Mouse (Mus musculus) kidney, adult 2 months (tissue): Measurements from ENCODE around the gene Map2k7. TPM values are rescaled to one million over a fixed set of nuclear protein-coding genes. Genes with fewer than 3 reads are reported as not detected.
A peak's percentile ranks its signal among the peaks of the same experiment; 100 is the strongest.

ENCODE experiments used
- DNase-seq: peaks from one replicate; pipeline ENCODE4 v3.0.0; 2021
- H3K27ac ChIP-seq: fragments of 200-500 bp; 2 replicates; pipeline ENCODE4 v1.5.1; 2012; ENCODE audit warnings: low read depth, low read length, control low read depth, inconsistent platforms; ENCODE audit not compliant: insufficient read depth
- H3K27me3 ChIP-seq: fragments of 200-500 bp; replicated peaks from 2 replicates; pipeline ENCODE4 v1.6.1; 2012; ENCODE audit warnings: mild to moderate bottlenecking, moderate library complexity, low read length, inconsistent platforms; ENCODE audit not compliant: control insufficient read depth, insufficient read depth
- H3K36me3 ChIP-seq: fragments of 200-500 bp; 2 replicates; pipeline ENCODE4 v1.6.1; 2012; ENCODE audit warnings: mild to moderate bottlenecking, moderate library complexity, low read length, inconsistent platforms; ENCODE audit not compliant: control insufficient read depth, insufficient read depth
- H3K4me1 ChIP-seq: fragments of 200-500 bp; 2 replicates; pipeline ENCODE4 v1.6.1; 2011; ENCODE audit warnings: low read length; ENCODE audit not compliant: control insufficient read depth, insufficient read depth
- H3K4me3 ChIP-seq: fragments of 200-500 bp; 2 replicates; pipeline ENCODE4 v1.5.1; 2011; ENCODE audit warnings: mild to moderate bottlenecking, low read depth, low read length, control low read depth; ENCODE audit not compliant: insufficient read depth
- CTCF ChIP-seq: fragments of 200-500 bp; conservative IDR thresholded peaks from 2 replicates; pipeline ENCODE4 v1.5.1; 2011; ENCODE audit warnings: low read depth, mild to moderate bottlenecking, control low read depth, low read length, moderate library complexity, mixed read lengths; ENCODE audit not compliant: insufficient read depth, insufficient read length
- POLR2A ChIP-seq: fragments of 200-500 bp; IDR thresholded peaks from one replicate; pipeline ENCODE4 v1.6.1; 2011; ENCODE audit warnings: low read depth, low read length, control low read depth
- WGBS: fragments of 180-500 bp; shearing (Covaris S2); methylation state at CpG from one replicate; pipeline ENCODE4 v1.1.7; 2018; 5-methylcytosine and 5-hydroxymethylcytosine counted together
- polyA plus RNA-seq: library from polyadenylated mRNA; depleted of rRNA; stranded (reverse); fragments of >200 nt; gene quantifications from 2 replicates; pipeline ENCODE4 v1.2.3, GENCODE M21; 2012

The Map2k7 gene
- polyA plus RNA-seq, 1 experiment: 32.2 TPM

- WGBS: 10% methylated on average over 32 of the region's 33 CpGs
- no peak within 1 kb of the TSS for H3K27ac ChIP-seq
- TF ChIP-seq POLR2A (no peak), CTCF (no peak)
- H3K4me1 ChIP-seq: 0 out of 2 replicates have a peak, but pooled peaks cover 2% of the 10 kb centered on the region
- peak within 1 kb of the TSS; percentile 46 for H3K4me3 ChIP-seq
- H3K36me3 ChIP-seq: no peaks in the 10 kb centered on the region
- DNase-seq: peak; percentile 16
- no peaks in the 10 kb centered on the region; the same call in 1 of the 2 replicates for H3K27me3 ChIP-seq
These were observed 11.7 kb upstream of the Map2k7 start, which contains the start of gene Lrrc8e for GRCm38 (mm10) chr8:4226739-4227347. Gene Lrrc8e, plus strand, starts transcription at chr8:4226827.

- TF ChIP-seq CTCF (no peak), POLR2A (no peak)
- no peak overlapping the region for H3K4me3 ChIP-seq
- no peak overlapping the region for H3K27ac ChIP-seq
- DNase-seq: no peak
- H3K36me3 ChIP-seq: no peaks in the 10 kb centered on the region
- H3K27me3 ChIP-seq: no peaks in the 10 kb centered on the region; the same call in 1 of the 2 replicates
- 92% methylated on average over 4 of the region's 4 CpGs for WGBS
- H3K4me1 ChIP-seq: 0 out of 2 replicates have a peak, but pooled peaks cover 2% of the 10 kb centered on the region
These were observed 10.6 kb upstream of the Map2k7 start for GRCm38 (mm10) chr8:4227919-4228318.

- 80% methylated on average over 5 of the region's 5 CpGs for WGBS
- H3K4me3 ChIP-seq: no peak overlapping the region
- TF ChIP-seq CTCF: no peak
- H3K27ac ChIP-seq: no peak overlapping the region
- H3K4me1 ChIP-seq: 0 out of 2 replicates have a peak, but pooled peaks cover 2% of the 10 kb centered on the region
- no peak for DNase-seq
- no peaks in the 10 kb centered on the region for H3K36me3 ChIP-seq
- H3K27me3 ChIP-seq: no peaks in the 10 kb centered on the region; the same call in 1 of the 2 replicates
These were observed 8.8 kb upstream of the Map2k7 start for GRCm38 (mm10) chr8:4229784-4230183.

GRCm38 (mm10) chr8:4230612-4231351 is 7.8 kb upstream of the Map2k7 start:
- no peak for TF ChIP-seq POLR2A
- no peak for TF ChIP-seq CTCF
- DNase-seq: no peak
- Histone ChIP-seq H3K36me3 (no peaks in the 10 kb centered on the region), H3K27ac (no peak overlapping the region), H3K27me3 (no peaks in the 10 kb centered on the region; the same call in 1 of the 2 replicates), H3K4me3 (no peak overlapping the region), H3K4me1 (0 out of 2 replicates have a peak, but pooled peaks cover 2% of the 10 kb centered on the region)
- 52% methylated on average over 10 of the region's 10 CpGs for WGBS

GRCm38 (mm10) chr8:4237814-4238433 is 616 bp upstream of the Map2k7 start:
- H3K4me3 ChIP-seq: peak overlapping the region; percentile 65
- TF ChIP-seq POLR2A: no peak
- no peak for TF ChIP-seq CTCF
- H3K27me3 ChIP-seq: no peaks in the 10 kb centered on the region
- DNase-seq: peak; percentile 62
- H3K4me1 ChIP-seq: peaks cover 15% of the 10 kb centered on the region
- H3K27ac ChIP-seq: peak overlapping the region; percentile 81
- 10% methylated on average over 15 of the region's 15 CpGs for WGBS
- H3K36me3 ChIP-seq: no peaks in the 10 kb centered on the region

- Histone ChIP-seq H3K27ac (peak overlapping the region; percentile 65), H3K27me3 (no peaks in the 10 kb centered on the region), H3K36me3 (no peaks in the 10 kb centered on the region), H3K4me3 (peak overlapping the region; percentile 65), H3K4me1 (peaks cover 15% of the 10 kb centered on the region)
- no peak for DNase-seq
- WGBS: 8% methylated on average over 19 of the region's 19 CpGs
- TF ChIP-seq CTCF (no peak), POLR2A (no peak)
These were observed 802 bp downstream of the Map2k7 start for GRCm38 (mm10) chr8:4239193-4239890.
